Mouse (Mus musculus) gastrocnemius, adult 2 months (tissue): ENCODE results near the gene Kiss1. TPM values are rescaled to one million over a fixed set of nuclear protein-coding genes. Genes with fewer than 3 reads are reported as not detected.

Experiments
- DNase-seq: peaks from one replicate; pipeline ENCODE4 v3.0.0; 2022
- H3K27ac ChIP-seq: fragments of 200-600 bp; 2 replicates; pipeline ENCODE4 v1.8.1; 2022; ENCODE audit warnings: mild to moderate bottlenecking
- H3K4me3 ChIP-seq: fragments of 200-600 bp; 2 replicates; pipeline ENCODE4 v1.8.1; 2022; ENCODE audit warnings: mild to moderate bottlenecking, moderate library complexity
- CTCF ChIP-seq: fragments of 200-600 bp; IDR thresholded peaks from 2 replicates; pipeline ENCODE4 v1.8.1; 2022; ENCODE audit warnings: antibody characterized with exemption, mild to moderate bottlenecking, moderate library complexity
- intact Hi-C: fragments of 180-260 bp; cut with DNase I; formaldehyde crosslinking; loops from one replicate; pipeline ENCODE4 v1.15.1; 2025
- total RNA-seq, 2 experiments: library from RNA; stranded (reverse); gene quantifications; 2 replicates each; pipeline ENCODE4 v1.2.3; 2021

Kiss1 gene
- total RNA-seq, 2 experiments from 2014 or later = not detected

- no peak overlapping the region for H3K4me3 ChIP-seq
- TF ChIP-seq CTCF = peak; percentile 94
- H3K27ac ChIP-seq = no peak overlapping the region
- intact Hi-C loops = loop anchor here (2.0 kb wide), 3 partner anchors 39 to 207 kb away; no protein-coding TSS in a partner anchor
- DNase-seq = peak; percentile 71
Measured at GRCm38 (mm10) chr1:133353371-133353809, 31.7 kb downstream of the Kiss1 start.

GRCm38 (mm10) chr1:133355469-133355868 is 33.8 kb downstream of the Kiss1 start:
- intact Hi-C loops = no loop called here
- TF ChIP-seq CTCF = no peak
- Histone ChIP-seq H3K27ac (no peak overlapping the region), H3K4me3 (no peak overlapping the region)
- peak; percentile 5 for DNase-seq

DNA sequence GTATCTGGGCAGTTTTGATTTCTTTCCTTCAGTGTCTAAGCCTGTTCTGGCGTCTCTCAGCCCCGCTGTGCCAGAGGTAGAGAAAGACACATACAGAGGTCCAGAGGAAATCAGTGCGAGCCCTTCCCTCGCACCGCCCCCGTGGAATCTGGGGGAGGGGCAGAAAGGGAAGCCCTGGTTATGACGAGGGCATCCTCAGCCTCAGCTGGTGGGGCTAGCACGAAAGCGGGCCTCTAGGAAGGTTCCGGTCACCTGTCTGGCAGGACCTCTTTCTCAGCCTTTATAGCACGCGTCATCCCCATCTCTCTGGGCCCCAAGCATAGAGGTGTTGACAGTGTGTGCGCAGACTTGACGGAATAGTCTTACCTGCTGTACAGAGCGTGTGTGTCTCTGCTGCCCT is 34.2 kb downstream of the Kiss1 start:
- Histone ChIP-seq H3K27ac (no peak overlapping the region), H3K4me3 (no peak overlapping the region)
- no peak for TF ChIP-seq CTCF
- peak; percentile 10 for DNase-seq
- intact Hi-C loops = no loop called here

DNA sequence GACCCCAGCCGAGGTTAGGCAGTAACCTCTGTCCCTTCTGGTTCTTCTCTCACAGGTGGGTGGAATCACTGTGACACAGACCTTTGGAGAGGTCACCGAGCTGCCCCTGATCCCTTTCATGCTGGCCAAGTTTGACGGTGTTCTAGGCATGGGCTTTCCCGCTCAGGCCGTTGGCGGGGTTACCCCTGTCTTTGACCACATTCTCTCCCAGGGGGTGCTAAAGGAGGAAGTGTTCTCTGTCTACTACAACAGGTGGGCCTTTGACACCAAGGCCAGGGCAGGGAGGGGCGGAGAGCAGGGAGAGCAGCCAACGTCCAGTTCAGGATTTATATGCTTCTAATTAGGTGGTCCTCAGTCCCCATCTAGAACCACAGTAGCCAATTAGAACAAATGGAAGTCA is 34.7 kb downstream of the Kiss1 start:
- peak; percentile 13 for DNase-seq
- Histone ChIP-seq H3K4me3 (no peak overlapping the region), H3K27ac (no peak overlapping the region)
- TF ChIP-seq CTCF = no peak
- intact Hi-C loops = no loop called here

GRCm38 (mm10) chr1:133361006-133361405 is 39.3 kb downstream of the Kiss1 start:
- no peak for TF ChIP-seq CTCF
- peak; percentile 6 for DNase-seq
- intact Hi-C loops = no loop called here
- H3K27ac ChIP-seq = no peak overlapping the region
- no peak overlapping the region for H3K4me3 ChIP-seq

DNA sequence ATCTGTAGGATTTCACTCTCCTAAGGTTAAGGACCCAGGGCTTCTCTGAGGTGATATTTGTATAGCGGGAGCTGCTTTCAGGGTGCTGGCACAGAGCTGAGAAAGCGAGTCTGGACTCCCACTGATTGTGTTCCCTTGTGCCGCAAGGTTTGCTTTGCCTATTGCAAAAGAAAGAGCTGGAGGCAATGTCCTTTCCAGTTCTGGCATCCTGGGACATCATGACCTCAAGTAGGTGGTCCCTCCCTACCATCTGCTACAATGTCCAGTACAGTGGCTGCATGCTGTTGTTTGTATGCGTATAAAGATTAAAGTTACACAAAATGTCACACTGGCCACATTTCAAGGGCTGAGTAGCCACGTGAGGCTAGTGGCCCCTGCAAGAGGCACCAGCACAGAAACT is 40.4 kb downstream of the Kiss1 start:
- intact Hi-C loops = no loop called here

GRCm38 (mm10) chr1:133363276-133364021 is 41.8 kb downstream of the Kiss1 start, which contains the start of gene Etnk2:
Etnk2 (plus strand) TSS chr1:133363572.
- H3K27ac ChIP-seq = peak within 1 kb of the TSS; percentile 9; the same call in 1 of the 2 replicates
- TF ChIP-seq CTCF = no peak
- peak within 1 kb of the TSS; percentile 75 for H3K4me3 ChIP-seq
- intact Hi-C loops = loop anchor here (1.0 kb wide), 1 partner anchor 20 kb away; no protein-coding TSS in a partner anchor
- peak; percentile 78 for DNase-seq

More for the DNA sequence above, 40.4 kb downstream of the Kiss1 start:
- TF ChIP-seq CTCF = no peak
- Histone ChIP-seq H3K4me3 (no peak overlapping the region), H3K27ac (no peak overlapping the region)
- DNase-seq = peak; percentile 3

- H3K4me3 ChIP-seq = peak overlapping the region; percentile 75
- no peak for TF ChIP-seq CTCF
- intact Hi-C loops = loop anchor here (1.0 kb wide), 1 partner anchor 21 kb away; no protein-coding TSS in a partner anchor
- peak overlapping the region; percentile 9; the same call in 1 of the 2 replicates for H3K27ac ChIP-seq
- peak; percentile 21 for DNase-seq
Measured at GRCm38 (mm10) chr1:133364022-133364630, 42.5 kb downstream of the Kiss1 start.

- no peak for DNase-seq
- no peak overlapping the region for H3K4me3 ChIP-seq
- no peak overlapping the region for H3K27ac ChIP-seq
- TF ChIP-seq CTCF = no peak
- intact Hi-C loops = loop anchor here (1.0 kb wide), 1 partner anchor 22 kb away; no protein-coding TSS in a partner anchor
Measured at GRCm38 (mm10) chr1:133364890-133365289, 43.2 kb downstream of the Kiss1 start.

- TF ChIP-seq CTCF = no peak
- no peak for DNase-seq
- peak overlapping the region; percentile 59 for H3K27ac ChIP-seq
- intact Hi-C loops = no loop called here
- H3K4me3 ChIP-seq = no peak overlapping the region
Measured at GRCm38 (mm10) chr1:133366951-133367605, 45.4 kb downstream of the Kiss1 start.

DNA sequence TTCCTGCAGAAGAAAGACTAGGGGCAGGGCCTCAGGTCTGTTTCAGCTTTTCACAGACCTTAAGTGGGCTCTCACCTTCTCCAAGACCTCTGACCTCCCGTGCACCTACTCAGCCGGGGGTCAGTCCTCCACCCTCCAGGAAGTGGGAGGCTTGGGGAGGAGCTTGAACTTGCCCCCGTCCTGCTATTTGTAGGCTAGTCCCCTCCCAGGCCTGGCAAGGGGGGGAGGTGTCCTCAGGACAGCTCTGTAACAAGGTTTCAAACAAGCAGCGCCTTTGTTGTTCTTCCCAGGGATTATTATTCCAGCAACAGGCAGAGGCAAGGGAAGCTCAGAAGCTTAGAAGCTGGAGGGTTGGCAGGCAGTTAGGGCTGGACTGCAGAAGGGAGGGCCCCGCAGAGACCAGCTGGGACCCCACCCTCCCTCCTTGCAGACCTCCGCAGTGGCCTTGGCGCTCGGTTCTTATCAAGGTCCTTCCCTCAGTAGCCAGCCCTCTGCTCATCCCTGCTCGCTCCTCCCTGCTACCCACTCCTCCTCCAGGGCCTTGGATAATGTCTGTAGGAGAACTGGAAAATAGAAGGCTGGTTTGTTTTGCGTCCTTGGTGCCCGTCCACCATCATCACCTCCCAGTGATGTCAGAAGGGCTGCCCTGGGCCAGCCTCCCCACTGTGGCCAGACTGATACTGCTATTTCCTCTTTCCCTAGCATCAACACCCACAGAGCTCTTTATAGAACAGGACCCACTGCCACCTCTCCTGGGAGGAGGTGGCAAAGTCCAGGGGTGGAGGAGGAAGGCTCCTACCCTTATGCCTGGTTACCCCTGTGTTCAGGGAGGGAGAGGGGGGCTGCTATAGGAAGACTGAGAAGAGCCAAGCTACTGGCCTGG is 46.2 kb downstream of the Kiss1 start:
- DNase-seq = peak; percentile 50
- intact Hi-C loops = no loop called here
- H3K27ac ChIP-seq = peak overlapping the region; percentile 59
- no peak for TF ChIP-seq CTCF
- no peak overlapping the region for H3K4me3 ChIP-seq

DNA sequence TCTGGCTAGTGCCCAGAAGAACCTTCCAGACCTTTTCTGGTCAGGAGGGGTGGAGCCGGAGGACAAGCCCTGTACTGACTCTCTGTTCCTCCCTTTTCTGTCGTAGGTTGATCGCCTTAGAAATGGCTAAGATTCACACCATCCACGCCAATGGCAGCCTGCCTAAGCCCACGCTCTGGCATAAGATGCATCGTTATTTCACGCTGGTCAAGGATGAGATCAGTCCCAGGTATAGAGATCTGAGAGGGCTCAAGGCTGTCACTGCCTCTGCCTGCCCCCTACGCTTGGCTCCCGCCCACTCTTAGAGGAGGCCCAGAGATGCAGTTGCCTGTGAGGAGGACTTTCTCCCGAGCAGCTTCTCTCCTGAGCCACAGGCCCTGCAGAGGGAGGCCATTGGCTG is 47.0 kb downstream of the Kiss1 start:
- no peak for DNase-seq
- intact Hi-C loops = no loop called here
- TF ChIP-seq CTCF = no peak
- no peak overlapping the region for H3K4me3 ChIP-seq
- H3K27ac ChIP-seq = peak overlapping the region; percentile 59; the same call in 1 of the 2 replicates
